Mouse (Mus musculus): ENCODE data around the gene Rbm25. TPM values are rescaled to one million over a fixed set of nuclear protein-coding genes. Genes with fewer than 3 reads are reported as not detected.

The Rbm25 gene
- total RNA-seq, 2 experiments from 2014 or later = 83.8 to 124 TPM

DNA sequence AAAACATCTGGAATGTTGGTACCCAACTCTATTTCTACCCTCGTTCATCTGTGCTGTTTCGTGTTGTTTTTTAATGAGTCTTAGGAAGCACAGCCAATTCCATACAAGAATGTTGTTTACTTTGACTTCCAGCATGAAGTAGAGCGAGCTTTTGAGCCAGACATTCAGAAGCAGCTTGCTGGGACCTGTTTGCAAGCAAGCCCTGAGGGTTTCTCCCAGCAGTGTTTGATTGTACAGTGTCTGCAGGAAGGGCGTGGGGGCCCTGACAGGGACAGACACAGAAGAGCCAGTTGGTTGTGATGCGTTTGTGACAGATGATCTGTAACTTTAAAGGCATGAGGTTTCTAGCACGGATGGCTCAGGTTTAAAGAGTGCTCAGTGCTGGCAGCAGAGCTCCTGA is 90.2 kb downstream of the Rbm25 start:
- no peak for ATAC-seq (replicated peaks; ENCODE audit: low FRiP score, poor library complexity, severe bottlenecking)

- ATAC-seq (replicated peaks; ENCODE audit: low FRiP score, poor library complexity, severe bottlenecking) = no peak
These were observed 92.0 kb downstream of the Rbm25 start for GRCm38 (mm10) chr12:83723037-83723436.

GRCm38 (mm10) chr12:83726510-83727308 is 95.7 kb downstream of the Rbm25 start:
- ATAC-seq (replicated peaks; ENCODE audit: low FRiP score, poor library complexity, severe bottlenecking) = no peak

- ATAC-seq (replicated peaks; ENCODE audit: low FRiP score, poor library complexity, severe bottlenecking) = no peak
These were observed 101.2 kb downstream of the Rbm25 start for GRCm38 (mm10) chr12:83732225-83732624.

Other genes with a start within 250 kb of the Rbm25 start
- gene Dpf3, start 143.5 kb upstream of the Rbm25 start, total RNA-seq (2015; ENCODE audit: low replicate concordance) = 29.2 and 45.1 TPM in 2 replicates
- 138 and 157 TPM in 2 replicates for gene Dpf3, start 143.5 kb upstream of the Rbm25 start, total RNA-seq (2017; ENCODE audit: low replicate concordance)
- gene Dcaf4, start 110.8 kb upstream of the Rbm25 start, total RNA-seq (2015; ENCODE audit: low replicate concordance) = 8.1 TPM in 1 of 2 replicates, not detected in the other
- 1.7 and 4.7 TPM in 2 replicates for gene Dcaf4, start 110.8 kb upstream of the Rbm25 start, total RNA-seq (2017; ENCODE audit: low replicate concordance)
- 5.2 and 31.3 TPM in 2 replicates for gene Zfyve1, start 34.0 kb upstream of the Rbm25 start, total RNA-seq (2015; ENCODE audit: low replicate concordance)
- 28.3 and 29.8 TPM in 2 replicates for gene Zfyve1, start 34.0 kb upstream of the Rbm25 start, total RNA-seq (2017; ENCODE audit: low replicate concordance)
- gene Psen1, start 56.9 kb downstream of the Rbm25 start, total RNA-seq (2015; ENCODE audit: low replicate concordance) = 26.7 and 42.2 TPM in 2 replicates
- 22.0 and 24.4 TPM in 2 replicates for gene Psen1, start 56.9 kb downstream of the Rbm25 start, total RNA-seq (2017; ENCODE audit: low replicate concordance)
- not detected in 2 replicates for gene Papln, start 132.4 kb downstream of the Rbm25 start, total RNA-seq (2015; ENCODE audit: low replicate concordance)
- not detected in 2 replicates for gene Papln, start 132.4 kb downstream of the Rbm25 start, total RNA-seq (2017; ENCODE audit: low replicate concordance)

Measured in erythroblast, adult 5-6 weeks (primary cell).